Mouse (Mus musculus) bone marrow macrophage, adult 2 months (primary cell): Measurements from ENCODE around the gene Rtf2.

Experiments
- CTCF ChIP-seq: IDR thresholded peaks from 2 replicates; pipeline ENCODE4 v1.5.1; 2012; ENCODE audit warnings: low read depth, mild to moderate bottlenecking, low read length, moderate library complexity
- POLR2A ChIP-seq: IDR thresholded peaks from 2 replicates; pipeline ENCODE4 v1.6.1; 2012; ENCODE audit warnings: mild to moderate bottlenecking, low read depth, low read length, borderline replicate concordance

- TF ChIP-seq CTCF, result no peak
- TF ChIP-seq POLR2A, result no peak
Measured at GRCm38 (mm10) chr2:172450640-172451039, 10.3 kb downstream of the Rtf2 start.
